Mouse (Mus musculus): ENCODE measurements around the gene Cdc14a. TPM values are rescaled to one million over a fixed set of nuclear protein-coding genes. Genes with fewer than 3 reads are reported as not detected.
A peak's percentile ranks its signal among the peaks of the same experiment; 100 is the strongest.

Gene Cdc14a
- polyA plus RNA-seq, 1 experiment, result 3.2 TPM

DNA sequence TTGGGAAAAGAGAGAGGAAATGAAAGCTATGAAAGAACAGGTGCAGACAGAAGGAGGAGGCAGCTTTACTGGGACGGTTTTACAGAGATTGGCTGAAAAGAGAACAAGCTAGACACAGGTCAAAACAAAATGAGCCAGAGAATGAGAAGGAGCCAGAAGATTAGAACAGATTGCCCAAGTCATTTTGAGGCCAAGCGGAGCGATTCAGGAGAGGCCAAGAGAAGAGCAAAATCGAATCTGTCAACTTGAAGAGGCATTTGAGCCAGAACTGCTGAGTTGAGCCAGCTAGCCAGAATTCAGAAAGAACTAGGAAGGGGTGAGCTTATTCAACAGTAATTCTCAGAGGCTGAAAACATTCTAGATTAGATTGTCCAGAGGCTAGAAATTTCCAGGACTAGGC is 88.8 kb downstream of the Cdc14a start:
- 49% methylated on average over 4 of the region's 4 CpGs for WGBS
- DNase-seq (ENCODE audit: low read depth, low spot score), result no peak

- DNase-seq (ENCODE audit: low read depth, low spot score), result no peak
- 77% methylated on average over 6 of the region's 6 CpGs for WGBS
Measured at GRCm38 (mm10) chr3:116333711-116334110, 90.1 kb downstream of the Cdc14a start.

DNA sequence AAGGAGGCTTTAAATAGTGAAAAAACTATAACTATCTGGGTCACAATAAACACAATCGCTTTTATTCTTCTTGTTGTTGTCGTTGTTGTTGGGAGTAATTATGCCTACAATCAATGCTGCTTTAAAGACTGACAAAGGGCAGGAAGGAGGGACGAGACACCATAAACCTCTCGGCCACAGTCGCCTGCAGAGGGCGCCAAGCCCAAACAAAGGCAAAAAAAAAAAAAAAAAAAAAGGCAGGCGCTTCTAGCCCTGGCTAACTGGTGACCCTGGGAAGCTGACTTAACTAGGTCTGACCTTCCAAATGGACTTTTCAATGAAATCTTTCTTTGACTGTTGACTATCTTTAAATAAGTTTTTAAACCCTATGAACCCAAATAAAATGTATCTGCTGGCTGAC is 90.6 kb downstream of the Cdc14a start:
- WGBS, result 5% methylated on average over 7 of the region's 7 CpGs
- no peak for DNase-seq (ENCODE audit: low read depth, low spot score)

- 41% methylated on average over 8 of the region's 8 CpGs for WGBS
- peak; percentile 38 for DNase-seq (ENCODE audit: low read depth, low spot score)
Measured at GRCm38 (mm10) chr3:116331811-116332464, 91.9 kb downstream of the Cdc14a start.

- WGBS, result 87% methylated on average over 8 of the region's 8 CpGs
- DNase-seq (ENCODE audit: low read depth, low spot score), result no peak
Measured at GRCm38 (mm10) chr3:116329976-116330375, 93.9 kb downstream of the Cdc14a start.

GRCm38 (mm10) chr3:116329023-116329762 is 94.6 kb downstream of the Cdc14a start:
- DNase-seq (ENCODE audit: low read depth, low spot score), result no peak
- WGBS, result 87% methylated on average over 18 of the region's 18 CpGs

DNA sequence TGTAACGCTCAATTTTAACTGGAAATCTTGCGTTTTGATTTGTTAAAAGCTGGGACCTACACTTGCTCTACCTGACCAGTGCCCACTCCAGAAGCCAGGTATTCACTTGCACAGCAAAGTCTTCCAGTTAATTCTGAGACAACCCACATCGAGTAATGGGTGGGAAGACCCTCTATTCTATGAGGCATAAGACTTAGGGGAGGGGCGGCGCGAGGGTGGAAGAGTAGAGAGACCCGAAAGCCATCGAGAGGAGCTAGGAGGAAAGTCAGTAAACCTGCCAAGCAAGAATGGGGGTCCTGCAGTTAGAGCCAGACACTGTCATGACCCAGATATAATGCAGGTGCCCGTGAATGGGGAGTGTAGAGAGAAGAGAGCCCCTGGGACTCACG is 96.2 kb downstream of the Cdc14a start:
- 59% methylated on average over 10 of the region's 10 CpGs for WGBS
- DNase-seq (ENCODE audit: low read depth, low spot score), result no peak

GRCm38 (mm10) chr3:116327001-116327615 is 96.7 kb downstream of the Cdc14a start:
- WGBS, result 25% methylated on average over 23 of the region's 23 CpGs
- no peak for DNase-seq (ENCODE audit: low read depth, low spot score)

- WGBS, result 93% methylated on average over 2 of the region's 2 CpGs
- no peak for DNase-seq (ENCODE audit: low read depth, low spot score)
Measured at GRCm38 (mm10) chr3:116325501-116325900, 98.3 kb downstream of the Cdc14a start.

DNA sequence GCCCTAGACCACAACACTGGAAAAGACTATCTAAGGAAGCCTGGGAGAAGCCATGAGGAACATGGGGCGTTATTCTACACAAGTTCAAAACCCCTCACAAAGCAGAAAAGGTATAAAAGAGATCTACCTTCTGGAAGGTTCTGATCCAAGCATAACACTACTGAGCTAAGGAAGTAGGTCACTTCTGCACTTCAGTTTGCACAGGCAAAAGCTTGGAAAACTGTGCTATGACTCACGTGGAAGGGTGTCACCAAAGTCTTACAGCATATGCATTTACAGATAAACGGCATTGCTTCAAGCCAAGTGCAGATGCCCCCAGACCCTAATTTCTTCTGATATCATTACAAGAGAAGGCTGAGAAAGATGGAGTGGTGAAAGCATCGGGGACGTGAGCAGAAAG is 104.1 kb downstream of the Cdc14a start:
- WGBS, result 93% methylated on average over 5 of the region's 5 CpGs

GRCm38 (mm10) chr3:116311838-116312237 is 112.0 kb downstream of the Cdc14a start:
- DNase-seq (ENCODE audit: low read depth, low spot score), result no peak
- 89% methylated on average over 4 of the region's 4 CpGs for WGBS

More for the DNA sequence above, 104.1 kb downstream of the Cdc14a start:
- DNase-seq (ENCODE audit: low read depth, low spot score), result no peak

DNA sequence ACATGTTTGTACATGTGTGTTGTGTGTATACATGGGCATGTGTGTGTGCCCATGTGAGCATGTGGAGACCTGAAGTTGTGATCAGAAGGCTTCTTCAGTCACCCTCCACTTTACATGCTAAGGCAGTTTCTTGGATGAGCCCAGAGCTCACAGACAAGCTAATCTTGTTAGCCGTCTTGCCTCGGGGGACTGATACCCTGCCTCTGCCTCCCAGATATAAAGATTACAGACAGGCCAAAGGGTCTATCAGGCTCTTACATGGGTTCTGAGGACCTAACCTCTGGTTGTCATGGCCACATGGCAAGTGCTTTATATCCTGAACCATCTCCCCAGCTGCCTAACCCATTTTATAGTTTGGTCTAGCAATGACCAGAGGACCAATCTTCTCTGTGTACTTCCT is 112.7 kb downstream of the Cdc14a start:
- 97% methylated on average over 2 of the region's 2 CpGs for WGBS
- no peak for DNase-seq (ENCODE audit: low read depth, low spot score)

- DNase-seq (ENCODE audit: low read depth, low spot score), result no peak
- 96% methylated on average over 4 of the region's 4 CpGs for WGBS
Measured at GRCm38 (mm10) chr3:116310672-116311071, 113.2 kb downstream of the Cdc14a start.

GRCm38 (mm10) chr3:116310033-116310432 is 113.8 kb downstream of the Cdc14a start:
- no peak for DNase-seq (ENCODE audit: low read depth, low spot score)
- 94% methylated on average over 10 of the region's 10 CpGs for WGBS

DNA sequence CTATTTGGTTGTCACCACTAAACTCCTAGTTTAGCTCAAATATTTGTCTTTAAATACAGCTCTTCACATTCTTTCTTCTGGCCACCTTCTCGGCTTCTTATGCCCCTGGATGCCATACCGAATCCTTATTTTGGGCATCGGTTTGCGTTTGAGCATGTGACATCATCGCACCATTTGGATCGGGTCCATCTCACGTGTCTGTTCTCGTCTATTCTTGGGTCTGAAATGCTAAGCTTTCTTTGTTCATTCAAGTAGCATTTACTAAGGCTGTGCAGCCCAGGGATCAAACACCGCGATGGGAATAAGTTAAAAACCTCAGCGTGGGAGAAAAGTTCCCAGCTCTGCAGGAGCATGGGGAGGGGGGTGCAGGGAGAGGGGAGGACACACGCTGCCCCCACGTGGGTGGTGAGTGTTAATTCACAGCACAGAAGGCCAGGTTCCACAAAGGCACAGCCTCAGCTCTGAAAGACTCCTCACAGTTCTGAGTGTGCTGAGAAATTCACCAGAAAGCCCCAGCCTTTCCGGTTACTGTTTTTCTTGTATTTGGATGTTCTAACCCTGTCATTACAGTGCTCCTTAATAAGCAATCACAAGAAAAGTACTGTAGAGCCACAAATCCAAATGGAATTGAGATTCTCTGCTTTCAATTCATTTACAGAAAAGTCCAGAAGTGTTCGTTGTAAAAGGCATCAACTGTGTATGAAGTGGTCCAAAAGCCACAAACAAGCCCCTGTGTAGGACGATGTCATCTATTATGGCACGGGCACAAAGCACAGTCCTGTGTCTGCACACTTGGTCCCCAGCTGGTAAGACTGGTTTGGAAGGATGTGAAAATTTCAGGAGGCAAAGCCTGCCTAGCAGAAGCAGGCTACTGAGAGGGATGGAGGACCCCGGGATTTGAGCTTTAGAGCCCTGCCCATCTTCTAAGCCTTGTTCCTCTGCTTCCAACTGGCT is 118.8 kb downstream of the Cdc14a start:
- DNase-seq (ENCODE audit: low read depth, low spot score), result no peak
- 84% methylated on average over 18 of the region's 18 CpGs for WGBS

GRCm38 (mm10) chr3:116302581-116302980 is 121.3 kb downstream of the Cdc14a start:
- DNase-seq (ENCODE audit: low read depth, low spot score), result no peak
- WGBS, result 94% methylated on average over 7 of the region's 7 CpGs

DNA sequence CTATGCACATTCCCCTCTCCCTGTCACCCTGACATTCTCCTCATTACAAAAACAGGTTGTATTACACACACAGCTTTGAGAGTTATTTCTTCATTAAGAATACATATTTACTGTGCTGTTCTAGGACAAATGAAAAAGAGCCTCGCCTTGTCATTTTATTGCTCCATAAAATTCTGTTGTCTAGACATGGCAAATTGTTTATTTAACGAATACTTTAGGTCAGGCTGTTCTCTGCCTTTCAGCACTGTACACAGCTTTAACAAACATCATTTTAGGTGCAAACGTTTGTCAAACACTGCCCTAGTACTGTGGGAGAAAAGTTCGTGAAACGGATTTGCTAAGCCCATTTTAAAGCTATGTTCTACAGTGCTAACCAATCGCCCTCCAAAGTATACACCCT is 122.1 kb downstream of the Cdc14a start:
- WGBS, result 20% methylated on average over 6 of the region's 6 CpGs
- DNase-seq (ENCODE audit: low read depth, low spot score), result no peak

DNA sequence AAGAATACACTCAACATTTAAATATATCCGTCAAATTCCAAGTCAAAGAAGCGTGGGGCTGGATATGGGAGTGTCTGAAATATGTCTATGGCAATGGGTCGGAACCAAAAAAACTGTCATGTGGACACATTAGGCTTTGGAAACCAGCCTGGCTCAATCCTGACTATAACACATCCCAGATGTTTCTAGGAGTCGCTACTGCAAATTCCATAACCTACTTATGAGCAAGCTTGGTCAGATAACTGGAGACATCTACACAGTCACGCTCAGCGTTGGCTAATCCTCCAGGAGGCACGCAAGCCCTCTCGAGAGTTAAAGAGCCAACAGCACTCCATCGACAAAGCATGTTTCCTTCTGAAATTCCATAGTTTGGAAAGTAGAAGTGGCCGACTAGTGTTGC is 125.1 kb downstream of the Cdc14a start:
- WGBS, result 84% methylated on average over 10 of the region's 10 CpGs
- DNase-seq (ENCODE audit: low read depth, low spot score), result no peak

DNA sequence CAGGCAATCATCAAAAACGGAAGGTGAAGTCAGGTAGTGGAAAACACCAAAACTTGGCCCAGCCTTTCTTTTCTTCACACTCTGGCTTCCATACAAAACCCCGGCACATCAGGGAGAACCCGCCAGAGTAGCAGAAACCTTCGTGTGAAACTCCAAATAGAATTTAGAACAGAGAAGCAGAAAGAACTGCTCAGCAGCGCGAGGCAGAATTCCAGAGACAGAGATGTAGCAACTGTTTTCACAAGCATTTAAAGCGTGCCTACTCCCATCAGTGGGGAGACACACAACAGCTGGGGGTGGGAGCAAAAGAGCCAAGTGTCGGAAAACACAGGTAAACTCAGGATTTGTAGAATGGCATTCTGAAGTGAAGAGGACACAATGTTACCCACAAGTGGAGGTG is 125.8 kb downstream of the Cdc14a start:
- DNase-seq (ENCODE audit: low read depth, low spot score), result no peak
- 81% methylated on average over 8 of the region's 8 CpGs for WGBS

DNA sequence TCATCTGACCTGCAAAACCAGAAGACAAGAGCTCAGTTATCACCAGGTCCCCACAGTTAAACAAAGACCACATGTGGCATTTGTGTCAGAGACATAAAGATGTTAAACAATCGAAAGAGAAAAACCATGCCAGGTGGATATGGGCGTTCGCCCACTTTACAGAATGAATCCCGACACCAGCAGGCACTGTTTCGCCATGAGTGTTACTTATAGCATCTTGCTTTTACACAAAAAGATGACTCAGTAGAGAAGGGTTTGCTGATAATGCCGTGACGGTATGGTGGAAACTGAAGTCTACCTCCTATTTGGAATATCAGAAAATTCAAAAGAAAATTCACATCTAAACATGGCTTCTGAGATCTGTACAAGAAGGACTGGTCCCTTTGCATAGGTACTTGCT is 126.7 kb downstream of the Cdc14a start:
- WGBS, result 95% methylated on average over 7 of the region's 7 CpGs
- DNase-seq (ENCODE audit: low read depth, low spot score), result no peak
